Mouse (Mus musculus): ENCODE measurements around the gene Tenm4.

Tenm4 gene

DNA sequence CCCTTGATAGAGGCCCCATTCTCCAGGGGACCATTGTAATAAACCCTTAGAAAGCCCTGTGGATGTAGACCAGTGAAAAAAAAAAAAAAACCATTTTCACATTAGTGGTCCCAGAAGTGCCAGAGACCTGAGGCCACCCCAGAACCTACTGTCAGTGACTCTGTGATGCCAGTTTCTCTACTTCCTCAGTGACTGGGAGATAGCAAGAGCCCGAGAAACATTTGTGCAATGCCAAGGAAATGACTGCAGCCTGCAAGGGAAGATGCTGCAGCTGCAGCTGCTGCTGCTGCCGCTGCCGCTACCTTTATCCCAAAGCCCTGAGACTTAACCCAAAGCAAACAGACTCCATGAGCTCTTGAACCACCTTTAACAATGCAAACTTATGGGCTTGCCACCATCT lies 631.2 kb downstream of the Tenm4 start:
- no peak for DNase-seq (ENCODE audit: low spot score in 2 of 2)

DNA sequence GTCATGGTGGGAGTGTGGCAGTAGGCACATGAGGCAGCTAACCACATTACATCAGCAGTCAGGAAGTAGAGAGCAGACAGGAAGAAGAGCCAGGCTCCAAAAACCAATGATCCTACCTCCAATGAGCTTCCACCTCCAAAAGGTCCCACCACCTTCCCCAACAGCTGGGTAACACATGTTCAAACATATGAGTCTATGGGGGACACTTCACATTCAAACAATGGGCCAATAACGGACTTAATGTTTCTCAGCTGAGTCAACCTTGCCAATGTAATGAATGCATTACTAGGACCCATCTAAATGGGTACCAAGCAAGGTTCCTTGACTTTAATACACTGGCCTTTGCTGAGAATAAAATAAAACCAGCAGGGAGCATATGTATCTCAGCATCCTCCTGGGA lies 635.5 kb downstream of the Tenm4 start:
- DNase-seq (ENCODE audit: low spot score in 2 of 2): no peak

DNA sequence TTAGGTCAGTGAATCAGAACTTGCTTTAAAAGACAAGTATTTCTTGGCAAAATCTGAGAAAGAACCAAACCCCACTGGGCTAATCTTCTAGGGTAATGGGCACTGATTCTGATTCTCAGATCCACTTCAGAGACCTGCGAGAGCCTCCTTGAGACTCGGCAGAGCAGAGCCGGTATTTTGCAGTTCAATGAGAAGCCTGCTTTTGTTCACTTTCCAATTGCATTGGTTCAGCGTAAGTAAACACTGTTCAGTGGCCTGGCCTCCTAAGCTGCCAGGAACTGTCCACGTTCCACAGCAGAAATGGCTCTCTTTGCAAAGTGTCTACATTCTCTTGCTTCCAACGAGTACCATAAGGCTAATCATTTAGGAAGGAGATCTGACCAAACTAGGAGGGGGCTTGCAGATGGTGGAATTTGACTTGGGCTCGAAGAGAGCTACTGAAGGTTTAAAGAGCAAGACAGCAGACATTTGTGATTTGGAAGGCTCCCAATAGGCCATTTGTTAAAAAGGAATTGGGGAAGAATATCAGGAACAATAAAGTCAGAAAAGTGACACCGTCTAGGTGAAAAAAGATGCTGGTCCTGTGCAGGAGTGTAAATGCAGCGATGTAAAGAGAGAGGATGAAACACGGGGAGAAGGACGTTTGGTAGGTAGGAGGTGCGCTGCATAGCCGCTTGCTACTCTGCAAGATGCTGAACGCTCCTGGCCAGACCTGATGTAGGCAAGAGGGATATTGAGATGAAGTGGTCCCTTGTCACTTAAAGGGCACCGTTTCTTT lies 636.4 kb downstream of the Tenm4 start:
- DNase-seq (ENCODE audit: low spot score in 2 of 2): no peak

DNA sequence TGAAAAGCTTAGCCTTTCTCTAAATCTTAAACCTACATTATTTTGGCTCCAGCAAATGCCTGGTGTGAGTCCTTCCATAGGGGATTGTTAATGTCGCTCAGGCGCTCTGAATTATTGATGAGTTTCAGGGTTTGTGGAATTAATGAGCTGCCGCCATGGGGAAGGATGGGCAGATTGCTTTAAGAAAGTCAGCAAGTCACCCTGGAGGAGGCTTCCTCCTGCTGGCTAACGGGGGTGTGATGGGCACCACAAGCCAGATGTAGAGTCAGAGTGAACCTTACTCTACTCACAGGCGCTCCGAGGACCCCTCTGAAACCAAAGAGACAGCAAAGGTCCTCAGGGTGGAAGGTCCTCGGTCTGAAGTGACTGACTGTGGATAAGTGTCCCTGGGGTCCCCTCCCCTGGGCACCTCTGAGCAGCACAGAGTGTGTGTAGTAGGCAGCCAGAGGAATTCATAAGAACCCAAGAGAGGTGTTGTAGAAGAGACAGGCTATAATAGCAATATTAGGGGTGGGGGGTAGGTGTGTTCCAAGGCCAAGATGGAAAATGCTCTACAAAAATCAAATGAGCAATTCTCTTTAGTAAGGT lies 637.1 kb downstream of the Tenm4 start:
- DNase-seq (ENCODE audit: low spot score in 2 of 2): no peak

DNA sequence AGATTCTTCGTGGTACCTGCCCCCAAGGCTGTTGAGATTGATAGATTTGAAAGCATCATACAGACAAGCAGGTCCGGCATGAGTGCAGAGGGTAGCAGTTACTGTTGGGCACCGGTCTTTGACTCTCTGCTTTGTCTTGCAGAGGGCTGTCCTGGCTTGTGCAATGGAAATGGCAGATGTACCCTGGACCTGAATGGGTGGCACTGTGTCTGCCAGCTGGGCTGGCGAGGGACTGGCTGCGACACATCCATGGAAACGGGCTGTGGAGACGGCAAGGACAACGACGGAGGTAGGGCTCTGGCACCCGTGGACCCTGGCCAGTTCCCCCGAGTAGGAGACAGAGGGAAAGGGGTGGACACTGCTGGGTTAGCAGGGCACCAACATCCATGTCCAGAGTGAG lies 640.6 kb downstream of the Tenm4 start:
- no peak for DNase-seq (ENCODE audit: low spot score in 2 of 2)

DNA sequence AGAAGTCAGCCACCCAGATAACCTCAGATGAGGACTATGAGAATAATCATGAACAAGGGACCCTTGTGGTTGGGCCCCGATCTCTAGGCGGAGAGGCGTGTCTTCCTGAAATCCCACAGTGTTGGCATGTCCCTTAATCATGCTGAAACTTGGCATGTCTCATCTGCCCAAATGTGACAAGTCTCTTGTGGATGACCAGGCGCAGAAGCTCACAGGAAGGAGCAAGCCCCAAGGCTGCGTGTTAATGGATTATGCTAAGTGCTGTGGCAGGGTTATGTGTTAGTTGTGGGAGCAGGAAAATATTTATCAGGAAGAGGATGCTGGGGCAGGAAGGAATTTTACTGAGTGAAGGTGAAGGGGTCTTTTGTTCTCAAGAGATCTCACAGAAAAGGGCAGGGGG lies 642.0 kb downstream of the Tenm4 start:
- no peak for DNase-seq (ENCODE audit: low spot score in 2 of 2)

DNA sequence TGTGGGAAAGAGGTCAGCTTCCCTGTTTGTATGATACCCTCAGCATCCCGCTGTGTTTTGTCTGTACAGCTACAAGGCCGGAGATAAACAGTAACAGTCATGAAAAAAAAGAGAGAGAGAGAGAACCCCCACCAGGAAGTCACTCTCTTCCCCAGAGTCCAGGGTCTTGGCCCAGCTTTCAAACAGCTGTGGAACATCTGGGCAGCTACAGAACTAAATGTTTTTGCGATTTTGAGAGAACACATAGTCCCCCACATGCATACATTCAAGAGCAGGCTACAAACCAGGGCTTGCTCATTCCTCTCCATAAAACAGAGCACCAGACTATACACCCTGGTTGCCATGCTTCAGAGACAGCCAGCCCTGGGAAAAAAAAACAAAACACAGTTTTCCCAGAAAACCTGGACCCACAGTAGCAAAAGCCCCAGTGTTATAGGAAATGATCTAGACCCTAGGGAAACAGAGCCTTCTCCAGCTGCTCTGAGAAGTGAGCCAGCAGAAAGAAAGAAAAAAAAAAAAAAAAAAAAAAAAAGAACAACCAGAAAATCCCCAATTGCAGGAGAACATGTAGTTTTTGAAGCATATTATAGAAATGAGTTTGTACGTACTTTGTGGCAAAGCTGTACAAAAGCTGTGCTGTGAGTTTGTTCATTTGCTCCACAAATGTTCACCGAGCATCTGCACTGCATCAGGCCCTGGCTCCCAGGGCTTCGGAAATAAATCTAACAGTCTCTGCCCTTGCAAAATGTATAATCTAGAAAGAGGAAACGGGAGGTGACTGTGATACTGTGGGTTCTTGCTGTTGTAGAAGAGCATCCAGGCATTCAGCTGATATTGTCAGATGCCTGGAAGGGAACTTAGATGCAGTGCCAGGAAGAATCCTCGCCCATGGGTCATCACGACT lies 642.7 kb downstream of the Tenm4 start:
- no peak for DNase-seq (ENCODE audit: low spot score in 2 of 2)

DNA sequence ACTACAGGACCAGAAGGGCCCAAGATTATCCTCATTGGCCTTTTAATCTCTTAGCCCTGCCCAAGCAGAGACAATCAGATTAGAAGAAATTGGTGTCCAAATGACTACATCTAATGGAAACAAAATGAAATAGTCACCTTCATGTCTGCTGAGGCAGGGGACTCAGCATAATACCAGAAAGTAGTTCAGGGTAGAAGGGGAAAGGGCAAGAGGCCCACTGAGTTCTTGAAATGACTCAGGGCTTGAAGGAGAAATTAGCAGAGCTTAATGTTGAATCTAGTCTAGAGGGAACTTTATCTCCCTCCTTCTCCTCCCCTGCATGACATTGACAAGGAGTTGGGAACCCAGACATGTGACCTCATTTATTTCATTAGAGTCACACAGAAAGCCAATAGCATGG lies 643.5 kb downstream of the Tenm4 start:
- no peak for DNase-seq (ENCODE audit: low spot score in 2 of 2)

DNA sequence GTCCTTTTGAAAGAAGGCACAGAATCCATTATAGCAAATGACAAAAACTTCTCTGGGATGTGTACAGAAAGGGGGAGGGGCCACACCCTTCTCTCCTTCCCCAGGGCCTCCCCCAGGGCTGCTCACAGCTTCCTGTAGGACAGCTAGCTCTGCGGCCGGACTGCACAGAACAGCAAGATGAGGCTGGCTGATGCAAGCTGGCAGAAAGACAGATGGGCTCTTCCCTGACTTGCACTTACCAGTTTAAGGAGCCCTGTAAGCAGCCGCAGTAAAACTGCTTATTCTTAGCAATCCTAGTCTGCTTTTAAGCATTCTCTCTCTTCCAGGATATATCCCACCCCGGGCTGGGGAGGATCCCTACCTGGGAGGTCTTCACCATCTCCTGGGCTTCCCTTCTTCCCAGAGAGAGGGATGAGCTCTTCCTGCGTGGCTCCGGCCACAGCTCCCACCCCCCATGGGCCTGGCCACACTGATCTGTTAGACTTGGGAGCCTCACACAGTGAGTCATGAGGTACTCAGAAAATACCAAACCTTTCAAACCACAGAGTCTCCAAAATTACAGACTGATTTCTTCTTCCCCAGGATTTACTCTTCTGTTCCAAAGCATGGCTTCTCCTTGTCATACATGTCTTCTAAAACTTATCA lies 646.1 kb downstream of the Tenm4 start:
- no peak for DNase-seq (ENCODE audit: low spot score in 2 of 2)

DNA sequence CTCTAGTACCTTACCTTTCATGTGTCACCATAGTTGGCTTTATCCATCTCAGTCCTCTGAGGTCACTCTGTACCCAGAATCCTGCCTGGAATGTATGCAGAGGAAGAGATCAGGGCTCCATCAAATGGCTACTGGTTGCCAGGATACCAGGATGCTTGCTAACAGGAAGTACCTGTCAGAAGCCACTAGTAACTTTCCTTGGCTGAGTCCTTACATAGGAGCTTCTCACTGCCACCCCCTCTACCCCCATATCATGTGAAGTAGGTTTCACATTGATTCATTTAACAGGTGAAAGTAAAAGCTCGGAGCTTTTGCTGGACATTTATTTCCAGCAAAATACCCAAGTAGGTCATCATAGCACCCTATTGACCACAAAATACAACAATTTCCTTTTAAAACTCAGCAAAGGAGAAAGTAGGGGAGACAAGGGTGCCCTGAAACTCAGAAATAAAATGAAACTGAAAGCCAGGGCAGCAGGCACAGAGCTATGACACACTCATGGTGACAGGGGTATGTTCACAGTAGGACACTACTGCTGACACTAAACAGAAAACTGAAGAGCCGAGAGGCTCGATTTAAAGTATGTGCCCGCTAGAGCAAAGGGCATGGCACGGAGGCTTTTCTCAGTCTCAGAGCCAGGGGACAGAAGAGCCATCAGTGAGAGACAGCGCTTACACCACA lies 647.3 kb downstream of the Tenm4 start:
- DNase-seq (ENCODE audit: low spot score in 2 of 2): no peak

DNA sequence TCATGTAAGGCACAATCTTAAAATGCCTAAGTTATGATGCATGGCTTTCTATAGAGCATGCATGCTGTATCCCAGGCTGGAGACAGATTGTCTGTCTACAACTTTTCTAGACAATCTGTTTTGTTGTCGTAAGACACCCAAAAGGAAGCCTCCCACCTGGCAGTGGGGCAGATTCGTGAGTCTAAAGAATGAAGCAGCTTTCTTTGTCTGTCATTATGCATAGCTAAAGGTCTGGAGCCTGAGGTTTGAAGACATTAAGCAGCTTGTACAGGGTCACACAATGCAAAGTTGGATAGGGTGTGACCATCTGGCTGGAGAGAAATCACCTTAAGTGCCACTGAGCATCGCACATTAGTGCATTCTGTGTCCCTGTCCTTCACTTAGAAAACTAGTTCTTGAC lies 648.5 kb downstream of the Tenm4 start:
- DNase-seq (ENCODE audit: low spot score in 2 of 2): no peak

DNA sequence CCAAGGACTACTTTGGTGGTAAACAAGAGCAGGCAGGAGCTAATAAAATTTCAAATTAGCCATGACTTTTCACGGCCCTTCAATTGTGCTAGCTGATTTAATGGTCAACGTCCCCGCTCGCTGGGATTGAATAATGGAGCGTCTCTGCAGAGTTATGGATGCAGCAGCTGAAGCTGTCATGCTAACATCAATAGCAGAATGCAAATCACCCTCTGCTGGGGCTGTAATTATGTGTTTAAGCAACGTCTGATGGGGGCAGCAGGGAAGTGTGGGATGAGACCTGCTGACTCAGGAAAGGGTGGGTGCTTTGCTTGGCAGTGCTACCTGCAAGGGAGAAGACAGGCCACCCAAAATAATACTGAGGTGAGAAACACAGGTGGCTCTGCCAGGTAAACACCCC lies 649.3 kb downstream of the Tenm4 start:
- DNase-seq (ENCODE audit: low spot score in 2 of 2): no peak

DNA sequence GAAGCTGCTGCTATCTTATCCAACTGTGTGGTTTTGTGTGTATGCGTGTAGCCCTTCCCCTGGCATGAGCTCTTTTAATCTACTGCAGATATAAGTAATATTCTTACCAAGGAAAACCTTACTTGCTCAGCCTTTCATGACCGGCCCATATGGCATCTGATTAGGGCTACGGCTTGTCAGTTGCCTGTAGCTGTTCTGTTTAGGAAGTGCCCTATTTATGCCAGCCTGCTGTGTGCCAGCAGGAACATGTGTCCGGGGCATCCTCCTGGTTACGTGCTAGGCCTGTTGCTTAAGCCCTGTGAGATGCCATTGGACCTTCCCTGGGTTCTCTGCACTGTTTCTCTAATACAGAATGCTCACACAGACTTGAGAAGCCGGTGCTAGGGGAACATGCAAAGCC lies 655.1 kb downstream of the Tenm4 start:
- DNase-seq (ENCODE audit: low spot score in 2 of 2): no peak

DNA sequence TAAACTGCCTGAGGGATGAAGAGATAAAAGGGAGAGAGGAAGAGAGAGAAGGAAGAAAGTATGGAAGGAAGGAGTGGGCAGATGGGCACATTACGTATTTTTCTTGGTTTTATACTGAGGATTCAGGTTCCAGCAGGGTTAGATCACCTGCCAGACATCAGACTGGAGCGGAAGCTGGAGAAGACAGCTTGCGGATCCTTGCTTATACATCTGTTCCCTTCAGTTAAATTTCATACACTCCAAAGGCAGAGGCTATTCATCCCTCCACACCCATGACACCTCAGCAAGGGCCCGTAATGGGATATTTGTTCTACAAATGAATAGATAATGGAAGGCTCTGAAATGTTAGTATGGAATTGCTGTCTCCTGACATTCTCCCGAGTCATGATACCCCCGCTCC lies 655.6 kb downstream of the Tenm4 start:
- DNase-seq (ENCODE audit: low spot score in 2 of 2): no peak

DNA sequence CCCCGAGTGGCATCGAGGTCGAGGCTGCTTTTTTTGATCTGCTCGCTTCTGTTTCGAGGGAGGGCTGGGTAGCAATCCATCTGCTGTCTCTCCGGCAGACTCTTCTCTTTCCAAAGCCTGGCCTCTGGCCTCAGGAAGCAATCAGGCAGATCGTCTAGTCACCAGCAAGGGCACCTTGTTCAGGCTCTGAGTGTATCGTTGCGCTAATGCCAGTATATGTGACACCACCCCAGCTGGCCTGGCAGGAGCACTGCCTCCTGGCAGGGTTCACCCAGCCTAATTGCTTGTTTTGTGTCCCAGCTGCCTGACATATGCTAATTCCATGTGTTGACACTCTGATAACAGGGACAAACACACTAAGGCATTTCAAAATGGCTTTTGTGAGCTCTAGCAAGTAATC lies 661.5 kb downstream of the Tenm4 start:
- DNase-seq (ENCODE audit: low spot score in 2 of 2): no peak

DNA sequence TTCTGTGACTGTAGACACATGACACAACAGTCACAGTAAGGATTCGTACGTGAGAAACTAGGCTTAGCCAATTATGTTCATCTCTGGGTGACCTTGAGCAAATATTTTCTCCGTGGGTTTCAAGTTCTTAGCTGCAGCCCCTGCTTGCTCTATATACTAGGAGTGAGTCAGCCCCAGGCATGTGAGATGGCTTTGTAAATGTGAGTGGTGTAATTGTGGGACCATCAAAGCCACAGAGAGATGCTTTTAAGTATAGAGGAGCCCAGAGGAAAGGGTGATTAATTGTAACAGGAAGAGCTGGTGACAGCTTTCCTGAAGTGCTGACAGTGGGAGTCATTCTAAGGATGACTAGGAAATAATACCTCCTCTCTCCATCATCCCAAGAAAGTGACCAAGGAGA lies 662.0 kb downstream of the Tenm4 start:
- no peak for DNase-seq (ENCODE audit: low spot score in 2 of 2)

DNA sequence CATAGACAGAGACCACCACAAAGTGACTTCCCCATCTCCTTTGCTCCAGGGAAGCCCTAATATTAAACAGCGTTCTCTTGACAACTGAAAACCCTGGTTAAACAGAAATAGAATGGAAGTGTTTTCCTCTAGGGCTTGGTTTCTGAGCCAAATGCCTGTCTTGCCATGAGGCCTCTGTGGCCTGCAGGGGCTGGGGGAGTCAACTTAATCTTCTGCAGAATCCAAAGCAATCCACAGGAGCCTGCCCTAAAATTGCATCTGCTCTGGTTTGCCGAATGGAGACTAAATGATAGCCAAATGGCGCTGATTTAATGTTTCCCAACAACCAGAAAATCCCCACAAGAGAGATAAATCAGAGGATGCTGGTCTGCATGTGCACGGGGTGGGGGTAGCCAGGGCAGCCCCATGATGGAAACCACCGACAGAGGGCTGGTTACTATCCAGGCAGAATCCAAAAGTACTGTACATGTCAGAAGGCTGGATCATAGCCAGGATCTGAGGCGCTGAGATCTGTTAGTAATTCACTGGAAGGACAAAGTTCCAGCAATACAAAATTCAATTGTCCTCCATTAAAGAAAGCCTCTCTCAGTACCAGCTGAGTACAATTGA lies 663.7 kb downstream of the Tenm4 start:
- DNase-seq (ENCODE audit: low spot score in 2 of 2): no peak

DNA sequence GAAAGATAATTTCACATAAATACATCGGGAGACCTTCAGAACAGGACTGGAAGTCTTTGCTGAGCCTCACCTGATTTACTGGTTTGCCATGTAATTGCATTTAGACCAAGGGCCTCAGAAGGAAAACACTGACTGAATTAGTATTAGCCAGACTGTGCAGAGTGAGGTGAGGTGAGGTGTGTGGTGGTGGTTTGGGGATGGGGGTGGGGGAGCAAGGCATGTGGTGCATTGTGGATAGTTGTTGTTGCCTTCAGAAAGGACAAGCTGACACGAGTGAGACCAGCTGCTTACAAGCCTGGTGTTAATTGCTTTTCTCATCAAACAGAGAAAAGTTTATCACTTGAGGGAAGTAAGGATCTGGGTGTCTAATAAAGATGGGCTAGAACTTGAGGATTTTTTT lies 664.3 kb downstream of the Tenm4 start:
- no peak for DNase-seq (ENCODE audit: low spot score in 2 of 2)

DNA sequence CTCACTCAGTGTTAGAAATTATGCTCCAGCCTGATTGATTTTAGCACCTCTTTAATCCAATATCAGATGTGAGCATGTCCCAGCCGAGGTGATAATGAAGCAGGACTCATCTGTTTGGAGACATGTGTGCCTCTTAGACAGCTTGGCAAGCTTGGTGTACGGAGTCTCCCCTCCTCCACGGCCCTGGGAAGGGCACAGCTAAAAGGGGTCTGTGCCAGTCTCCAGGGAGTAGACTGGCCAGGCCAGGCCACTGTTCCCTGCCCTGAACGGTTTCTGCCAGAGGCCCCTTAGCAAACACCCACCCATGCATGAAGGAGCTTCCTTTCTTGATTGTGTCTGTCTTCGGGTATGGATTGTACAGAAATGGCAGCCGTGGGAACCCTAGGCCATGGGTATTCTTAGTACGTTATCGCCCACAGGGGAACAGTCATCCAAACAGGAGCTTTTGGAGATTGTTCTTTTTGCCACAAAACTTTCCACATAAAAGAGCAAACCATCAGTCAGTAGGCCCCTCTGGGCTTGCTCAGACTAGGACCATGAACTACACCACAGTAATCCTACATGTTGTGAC lies 667.3 kb downstream of the Tenm4 start:
- no peak for DNase-seq (ENCODE audit: low spot score in 2 of 2)

DNA sequence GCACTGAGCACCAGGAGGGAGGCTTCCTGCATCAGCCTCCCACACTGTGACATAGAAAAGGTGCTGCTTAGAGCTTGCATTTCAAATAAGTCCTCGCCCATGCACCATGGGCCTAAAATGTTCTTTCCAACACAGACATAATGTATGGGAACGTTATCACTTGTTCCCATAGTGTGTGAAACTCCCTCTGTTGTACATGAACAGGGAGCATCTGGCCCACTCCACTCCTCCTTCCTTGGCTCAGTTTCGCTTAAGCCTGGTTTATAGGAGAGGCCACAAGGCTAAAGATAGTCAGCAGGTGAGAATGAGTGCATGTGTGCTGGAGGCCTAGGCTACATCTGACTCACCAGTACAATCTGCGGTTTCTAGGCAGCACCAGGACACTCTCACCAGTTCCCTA lies 667.9 kb downstream of the Tenm4 start:
- DNase-seq (ENCODE audit: low spot score in 2 of 2): no peak

DNA sequence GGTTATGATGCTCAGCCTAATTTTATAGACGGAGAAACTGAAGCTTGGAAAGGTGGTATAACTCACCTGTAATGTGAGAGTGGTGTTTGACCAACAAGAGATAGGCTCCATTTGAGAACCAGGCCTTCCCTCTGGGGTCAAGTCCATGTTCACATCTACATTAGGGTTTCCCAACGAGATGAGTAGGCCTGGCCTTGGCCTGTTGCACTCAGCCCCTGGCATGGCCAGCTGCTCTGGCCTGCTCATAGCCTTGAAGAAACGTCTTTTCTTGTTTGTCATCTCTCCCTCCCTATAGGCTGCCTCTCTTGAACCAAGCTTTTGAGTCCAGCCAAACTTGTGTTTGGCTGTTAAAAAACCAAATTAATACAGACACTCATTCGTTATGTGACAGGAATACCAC lies 668.5 kb downstream of the Tenm4 start:
- no peak for DNase-seq (ENCODE audit: low spot score in 2 of 2)
